Mouse (Mus musculus): ENCODE data around the gene Artn.

- TF ChIP-seq CTCF (conservative IDR thresholded peaks at IDR 0.05; ENCODE audit: insufficient read depth, insufficient read length, low read depth, low read length) = no peak
- TF ChIP-seq POLR2A (IDR thresholded peaks at IDR 0.05; ENCODE audit: low read depth, low read length) = no peak
These were observed 17.4 kb downstream of the Artn start for GRCm38 (mm10) chr4:117912131-117912561.
